Mouse (Mus musculus): ENCODE measurements around the gene Nsun7.

DNA sequence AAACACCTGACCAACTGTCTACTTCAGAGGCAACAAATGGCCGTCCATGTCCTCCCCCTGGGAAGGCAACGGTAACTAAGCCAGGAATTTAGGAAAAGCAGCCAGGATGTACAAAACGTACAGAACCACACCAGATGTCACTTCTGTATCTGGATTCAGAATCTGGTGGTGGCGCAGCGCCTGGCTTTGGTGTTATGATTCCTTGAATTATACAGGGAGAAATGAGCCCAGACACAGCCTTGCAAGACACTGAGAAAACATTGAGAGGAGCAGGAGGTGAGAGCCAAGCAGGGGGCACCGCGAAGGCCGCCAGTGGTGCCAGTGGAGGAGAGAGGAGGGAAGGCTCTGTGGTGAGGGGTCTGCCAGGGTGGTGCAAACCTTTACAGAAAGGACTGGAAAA, 45.8 kb downstream of the Nsun7 start:
- TF ChIP-seq CTCF (IDR thresholded peaks at IDR 0.05; ENCODE audit: borderline replicate concordance, insufficient read depth, low read depth, low read length) (no peak), POLR2A (IDR thresholded peaks at IDR 0.05; ENCODE audit: borderline replicate concordance, insufficient read depth, low read length) (no peak)

Measured in cerebellum, adult 2 months (tissue).